Mouse (Mus musculus): ENCODE measurements around the gene Ctf1. TPM values are rescaled to one million over a fixed set of nuclear protein-coding genes. Genes with fewer than 3 reads are reported as not detected.
A peak's percentile ranks its signal among the peaks of the same experiment; 100 is the strongest.

Ctf1 gene
- polyA plus RNA-seq, 1 experiment from 2014 or later, result 3.6 TPM

DNA sequence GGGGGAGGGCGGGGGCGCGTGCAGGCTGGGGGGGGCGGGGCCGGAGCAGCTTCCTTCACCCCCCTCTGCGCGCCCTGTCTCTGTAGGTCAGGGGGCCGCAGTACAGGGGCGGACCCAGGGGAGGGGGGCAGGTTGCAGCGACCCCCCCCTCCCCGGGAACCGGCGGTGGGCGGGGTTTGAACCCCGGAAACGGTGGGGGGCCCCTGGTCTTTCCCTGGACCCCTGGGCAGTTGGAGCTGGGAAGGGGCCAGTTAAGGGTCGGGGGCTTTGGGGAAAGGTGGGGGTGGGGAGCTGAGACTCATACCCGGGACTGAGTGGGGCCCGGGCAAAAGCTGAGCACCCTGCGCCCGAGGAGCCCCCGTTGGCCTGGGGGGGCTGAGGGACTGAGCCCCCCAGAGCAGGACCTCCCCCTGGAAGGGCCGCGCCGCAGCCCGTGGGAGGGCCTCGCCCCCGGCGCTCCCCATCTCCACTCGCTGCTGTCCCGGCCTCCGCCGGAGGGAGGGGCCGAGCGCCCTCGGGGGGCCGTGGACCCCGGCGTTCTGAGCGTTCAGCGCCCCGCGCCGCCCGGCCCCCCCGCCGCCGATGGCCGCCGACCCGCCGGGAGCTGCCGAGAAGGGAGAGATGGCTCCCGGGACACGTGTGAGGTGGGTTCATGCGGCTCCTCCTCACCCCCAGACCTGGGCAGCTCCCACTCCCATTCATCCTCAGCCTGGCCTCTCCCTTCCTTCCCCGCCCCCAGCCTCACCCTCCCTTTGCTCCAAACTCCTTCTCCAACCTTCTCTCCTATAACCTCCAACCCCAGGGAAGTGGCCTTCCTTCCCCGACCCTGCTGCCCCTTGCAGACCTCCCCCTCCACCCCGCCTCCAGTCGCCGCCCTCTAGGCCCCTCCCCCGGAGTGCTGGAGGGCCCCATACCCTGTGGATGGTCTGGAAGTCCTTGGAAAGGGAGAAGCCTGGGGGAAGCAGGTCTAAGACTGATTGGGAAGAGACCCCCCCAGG is 34.3 kb downstream of the Ctf1 start:
- WGBS (ENCODE audit: insufficient replicate concordance), result 2% methylated on average over 50 of the region's 62 CpGs
- Histone ChIP-seq H3K4me1 (peaks cover 32% of the 10 kb centered on the region), H3K4me2 (peak overlapping the region; percentile 97), H3K9me3 (replicated peaks) (no peaks in the 10 kb centered on the region), H3K9ac (peak overlapping the region; percentile 67), H3K4me3 (peak overlapping the region; percentile 77), H3K36me3 (peaks cover 39% of the 10 kb centered on the region), H3K27ac (peak overlapping the region; percentile 75), H3K27me3 (replicated peaks) (no peaks in the 10 kb centered on the region)
- peak; percentile 13 for ATAC-seq

DNA sequence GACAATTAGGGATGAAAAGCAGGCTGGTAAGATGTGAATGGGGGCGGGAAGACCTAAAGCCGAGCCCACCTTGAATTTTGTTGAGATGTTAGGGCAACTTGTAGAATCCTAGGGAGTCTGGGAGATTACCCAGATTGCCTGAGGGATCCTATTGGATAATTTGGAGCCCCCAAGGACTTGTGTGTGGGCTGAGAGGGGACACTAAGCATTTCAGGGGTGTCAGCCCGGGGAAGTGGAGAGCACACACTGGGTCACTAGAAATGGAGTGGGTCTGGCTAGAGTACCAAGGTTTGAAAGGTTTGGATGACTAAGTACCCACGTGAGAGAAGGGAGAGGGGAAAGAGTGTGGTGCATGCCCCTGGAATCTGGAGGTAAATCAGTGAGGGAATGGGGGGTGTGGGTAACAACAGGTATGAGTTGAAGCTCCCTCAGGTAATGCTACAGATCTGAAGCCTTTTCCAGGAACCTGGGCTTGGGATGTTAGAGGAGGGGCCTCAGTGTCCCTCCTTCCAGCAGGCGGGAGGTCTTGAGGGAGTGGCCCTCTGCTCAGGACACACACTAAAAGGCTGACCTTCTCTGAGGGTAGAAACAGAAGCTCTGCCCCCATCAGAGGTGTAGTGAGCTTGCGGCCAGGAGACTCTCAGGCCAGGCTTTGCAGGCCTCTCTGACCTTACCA is 35.2 kb downstream of the Ctf1 start:
- Histone ChIP-seq H3K9me3 (replicated peaks) (no peaks in the 10 kb centered on the region), H3K9ac (no peak overlapping the region), H3K4me3 (peak overlapping the region; percentile 77), H3K4me1 (peaks cover 32% of the 10 kb centered on the region), H3K36me3 (peaks cover 48% of the 10 kb centered on the region), H3K27ac (peak overlapping the region; percentile 75; the same call in 1 of the 2 replicates), H3K4me2 (peak overlapping the region; percentile 97), H3K27me3 (replicated peaks) (no peaks in the 10 kb centered on the region)
- no peak for ATAC-seq
- WGBS (ENCODE audit: insufficient replicate concordance), result 65% methylated on average over 6 of the region's 6 CpGs

DNA sequence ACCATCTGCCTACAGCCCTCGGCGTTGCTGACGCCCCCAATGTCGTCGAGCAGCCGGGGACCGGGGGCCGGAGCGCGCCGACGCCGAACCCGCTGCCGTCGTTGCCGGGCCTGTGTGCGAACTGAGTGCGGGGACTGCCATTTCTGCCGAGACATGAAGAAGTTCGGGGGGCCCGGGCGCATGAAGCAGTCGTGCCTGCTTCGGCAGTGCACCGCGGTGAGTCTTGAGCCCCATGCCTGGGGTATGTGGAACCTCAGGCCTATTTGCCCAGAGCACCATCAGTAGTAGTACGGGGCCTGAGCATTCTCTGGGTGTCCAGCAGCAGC is 35.7 kb downstream of the Ctf1 start:
- Histone ChIP-seq H3K36me3 (peaks cover 53% of the 10 kb centered on the region), H3K9ac (no peak overlapping the region), H3K27me3 (replicated peaks) (no peaks in the 10 kb centered on the region), H3K9me3 (replicated peaks) (no peaks in the 10 kb centered on the region), H3K4me2 (no peak overlapping the region), H3K27ac (no peak overlapping the region), H3K4me1 (peaks cover 32% of the 10 kb centered on the region), H3K4me3 (no peak overlapping the region)
- 93% methylated on average over 28 of the region's 28 CpGs for WGBS (ENCODE audit: insufficient replicate concordance)
- no peak for ATAC-seq

DNA sequence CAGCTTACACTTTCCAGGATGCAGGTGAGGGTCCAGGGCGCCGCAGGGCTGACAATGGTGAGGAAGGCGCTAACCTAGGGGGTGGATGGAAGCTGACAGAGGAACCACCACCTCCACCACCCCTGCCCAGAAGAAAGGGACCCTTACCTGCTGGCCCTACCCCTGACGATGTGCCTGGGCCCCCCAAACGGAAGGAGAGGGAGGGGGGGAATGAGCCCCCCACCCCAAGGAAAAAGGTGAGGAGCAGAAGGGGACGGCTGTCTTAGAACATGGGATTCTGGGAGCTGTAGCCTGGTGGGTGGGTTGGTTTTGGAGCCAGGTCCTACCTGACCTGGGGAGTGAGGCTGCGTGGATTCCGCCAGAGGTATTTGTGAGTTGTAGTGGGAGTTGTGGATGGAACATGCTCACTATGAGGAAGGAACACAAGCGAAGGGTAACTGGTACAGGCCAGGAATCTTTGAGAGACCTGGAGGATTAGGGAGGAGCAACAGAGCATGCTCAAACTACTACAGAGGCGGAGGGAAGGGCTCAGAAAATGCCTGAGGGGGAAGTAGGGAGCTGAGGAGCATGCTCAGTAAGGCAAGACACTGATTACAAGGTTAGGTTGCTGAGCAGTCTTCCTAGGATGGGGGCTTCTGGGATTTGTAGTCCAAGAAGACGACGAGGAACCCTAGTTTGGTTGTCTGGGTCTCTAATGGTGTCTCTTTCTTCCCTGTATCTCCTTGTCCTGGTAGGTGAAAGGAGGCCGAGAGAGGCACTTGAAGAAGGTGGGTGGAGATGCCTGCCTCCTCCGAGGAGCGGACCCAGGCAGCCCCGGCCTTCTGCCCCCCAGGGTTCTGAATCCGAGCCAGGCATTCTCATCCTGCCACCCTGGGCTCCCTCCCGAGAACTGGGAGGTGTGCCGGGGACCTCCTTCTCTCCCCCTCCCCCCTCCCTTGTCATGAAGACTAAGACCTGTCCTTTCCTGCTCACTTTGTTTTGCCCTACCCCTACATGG is 37.9 kb downstream of the Ctf1 start:
- WGBS (ENCODE audit: insufficient replicate concordance), result 84% methylated on average over 19 of the region's 19 CpGs
- Histone ChIP-seq H3K4me1 (peaks cover 21% of the 10 kb centered on the region), H3K4me2 (no peak overlapping the region), H3K36me3 (peaks cover 72% of the 10 kb centered on the region), H3K27ac (no peak overlapping the region), H3K9me3 (replicated peaks) (no peaks in the 10 kb centered on the region), H3K4me3 (no peak overlapping the region), H3K9ac (no peak overlapping the region), H3K27me3 (replicated peaks) (no peaks in the 10 kb centered on the region)
- ATAC-seq, result no peak

DNA sequence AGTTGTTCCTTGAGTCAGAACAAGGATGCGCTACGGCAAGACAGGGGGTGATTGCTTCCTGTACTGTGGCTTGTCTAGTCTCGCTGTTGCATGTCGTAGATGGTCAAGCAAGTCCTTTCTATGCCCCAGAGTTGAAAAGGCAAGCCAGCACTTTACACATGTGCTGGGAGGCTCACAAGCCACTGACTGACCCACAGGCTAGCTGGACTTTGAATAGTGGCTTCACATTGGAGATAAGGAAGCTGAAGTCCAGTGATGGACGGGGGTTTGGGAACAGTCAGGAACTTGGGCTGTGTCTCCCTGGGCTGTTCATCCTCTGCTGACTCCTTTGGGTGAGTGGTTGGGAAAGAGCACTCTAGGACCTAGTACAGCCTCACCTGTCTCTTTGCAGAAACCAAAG is 39.1 kb downstream of the Ctf1 start:
- Histone ChIP-seq H3K27ac (no peak overlapping the region), H3K9ac (no peak overlapping the region), H3K36me3 (peaks cover 76% of the 10 kb centered on the region), H3K4me2 (no peak overlapping the region), H3K27me3 (replicated peaks) (no peaks in the 10 kb centered on the region), H3K4me1 (peaks cover 15% of the 10 kb centered on the region), H3K9me3 (replicated peaks) (no peaks in the 10 kb centered on the region), H3K4me3 (no peak overlapping the region)
- ATAC-seq, result no peak
- WGBS (ENCODE audit: insufficient replicate concordance), result 81% methylated on average over 5 of the region's 5 CpGs

DNA sequence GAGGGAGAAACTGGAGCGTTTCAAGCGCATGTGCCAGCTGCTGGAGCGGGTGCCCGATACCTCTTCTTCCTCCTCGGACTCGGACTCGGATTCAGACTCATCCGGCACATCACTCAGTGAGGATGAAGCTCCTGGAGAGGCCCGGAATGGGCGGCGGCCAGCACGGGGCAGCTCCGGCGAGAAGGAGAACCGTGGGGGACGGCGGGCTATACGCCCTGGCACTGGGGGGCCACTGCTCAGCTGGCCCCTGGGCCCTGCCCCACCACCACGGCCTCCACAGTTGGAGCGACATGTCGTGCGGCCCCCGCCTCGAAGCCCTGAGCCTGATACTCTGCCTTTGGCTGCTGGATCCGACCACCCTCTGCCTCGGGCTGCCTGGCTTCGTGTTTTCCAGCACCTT is 39.5 kb downstream of the Ctf1 start:
- no peak overlapping the region for H3K9ac ChIP-seq
- peaks cover 11% of the 10 kb centered on the region for H3K4me1 ChIP-seq
- 85% methylated on average over 27 of the region's 27 CpGs for WGBS (ENCODE audit: insufficient replicate concordance)
- no peaks in the 10 kb centered on the region for H3K27me3 ChIP-seq (replicated peaks)
- no peaks in the 10 kb centered on the region for H3K9me3 ChIP-seq (replicated peaks)
- H3K27ac ChIP-seq, result no peak overlapping the region
- no peak for ATAC-seq
- H3K4me3 ChIP-seq, result no peak overlapping the region
- peaks cover 80% of the 10 kb centered on the region for H3K36me3 ChIP-seq
- H3K4me2 ChIP-seq, result no peak overlapping the region

DNA sequence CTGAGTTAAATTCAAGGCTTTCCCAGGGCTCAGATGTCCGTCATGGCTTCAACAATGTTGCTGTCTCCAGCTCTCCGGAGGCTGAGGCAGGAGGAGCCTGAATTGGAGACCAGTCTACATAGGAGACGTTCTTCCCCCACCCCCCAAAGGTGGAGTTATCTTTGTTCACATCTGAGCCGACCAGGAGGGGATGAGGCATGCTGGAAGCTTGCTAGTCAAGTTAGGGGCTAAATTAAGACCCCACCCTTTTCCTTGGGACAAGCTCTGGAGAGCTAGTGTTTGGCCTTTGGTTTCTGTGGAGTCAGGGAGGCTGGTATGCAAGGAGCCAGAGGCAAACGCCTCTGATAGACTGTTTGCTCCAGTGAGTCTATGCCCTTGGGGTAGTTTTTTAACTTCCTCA is 40.6 kb downstream of the Ctf1 start:
- 0 out of 2 replicates have a peak, but pooled peaks cover 2% of the 10 kb centered on the region for H3K4me1 ChIP-seq
- peaks cover 87% of the 10 kb centered on the region for H3K36me3 ChIP-seq
- no peak for ATAC-seq
- 52% methylated on average over 5 of the region's 5 CpGs for whole genome bisulfite sequencing (ENCODE audit: insufficient replicate concordance)
- no peaks in the 10 kb centered on the region for H3K9me3 ChIP-seq (replicated peaks)
- no peak overlapping the region for H3K4me2 ChIP-seq
- H3K27ac ChIP-seq, result no peak overlapping the region
- no peak overlapping the region for H3K9ac ChIP-seq
- H3K4me3 ChIP-seq, result no peak overlapping the region
- no peaks in the 10 kb centered on the region for H3K27me3 ChIP-seq (replicated peaks)

DNA sequence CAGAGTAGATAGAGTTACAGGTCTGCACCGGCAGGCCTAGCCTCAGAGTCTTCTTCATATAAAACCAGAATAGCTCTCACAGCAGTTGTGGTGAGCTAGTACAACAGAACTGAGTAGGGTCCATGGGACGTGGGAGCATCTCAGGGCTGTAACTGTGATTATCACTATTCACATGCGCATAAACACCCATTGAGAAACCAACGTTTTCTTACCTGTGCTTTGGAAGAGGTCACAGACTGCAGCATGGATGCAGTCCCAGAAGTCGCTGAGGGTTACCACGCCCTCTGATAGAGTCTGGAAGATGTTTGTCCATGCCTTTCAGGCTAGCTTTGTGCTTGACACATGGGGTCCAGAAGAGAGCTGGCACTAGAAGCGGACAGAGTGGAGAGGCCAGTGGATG is 41.2 kb downstream of the Ctf1 start:
- WGBS (ENCODE audit: insufficient replicate concordance), result 76% methylated on average over 7 of the region's 7 CpGs
- Histone ChIP-seq H3K4me2 (no peak overlapping the region), H3K9me3 (replicated peaks) (no peaks in the 10 kb centered on the region), H3K27ac (no peak overlapping the region), H3K9ac (no peak overlapping the region), H3K4me3 (no peak overlapping the region), H3K27me3 (replicated peaks) (no peaks in the 10 kb centered on the region), H3K36me3 (peaks cover 81% of the 10 kb centered on the region), H3K4me1 (no peaks in the 10 kb centered on the region)
- ATAC-seq, result no peak

DNA sequence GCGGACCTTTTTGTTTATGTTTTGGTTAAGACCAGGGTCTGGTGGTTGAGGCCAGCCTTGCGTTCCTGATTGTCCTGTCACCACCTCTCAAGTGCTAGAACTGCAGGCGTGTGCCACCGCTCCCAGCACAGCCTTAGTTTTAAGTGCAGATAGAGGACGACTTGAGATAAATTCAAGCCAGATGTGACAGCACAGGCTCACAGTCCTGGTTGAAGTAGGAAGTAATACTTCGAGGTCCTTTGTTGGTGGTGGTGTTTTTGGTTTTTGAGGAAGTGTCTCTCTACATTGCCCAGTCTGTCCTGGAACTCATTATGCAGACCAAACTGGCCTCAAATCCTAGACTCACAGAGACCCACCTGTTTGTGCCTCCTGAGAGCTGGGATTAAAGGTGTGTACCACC is 47.2 kb downstream of the Ctf1 start:
- peak overlapping the region; percentile 7; the same call in 1 of the 2 replicates for H3K27ac ChIP-seq
- H3K4me1 ChIP-seq, result peaks cover 17% of the 10 kb centered on the region
- H3K27me3 ChIP-seq (replicated peaks), result no peaks in the 10 kb centered on the region
- H3K4me2 ChIP-seq, result no peak overlapping the region
- H3K36me3 ChIP-seq, result peaks cover 51% of the 10 kb centered on the region
- H3K9ac ChIP-seq, result 0 out of 2 replicates have a peak overlapping the region, but pooled peaks have one; percentile 9
- WGBS (ENCODE audit: insufficient replicate concordance), result 27% methylated on average over 6 of the region's 6 CpGs
- no peaks in the 10 kb centered on the region for H3K9me3 ChIP-seq (replicated peaks)
- no peak for ATAC-seq
- H3K4me3 ChIP-seq, result no peak overlapping the region

DNA sequence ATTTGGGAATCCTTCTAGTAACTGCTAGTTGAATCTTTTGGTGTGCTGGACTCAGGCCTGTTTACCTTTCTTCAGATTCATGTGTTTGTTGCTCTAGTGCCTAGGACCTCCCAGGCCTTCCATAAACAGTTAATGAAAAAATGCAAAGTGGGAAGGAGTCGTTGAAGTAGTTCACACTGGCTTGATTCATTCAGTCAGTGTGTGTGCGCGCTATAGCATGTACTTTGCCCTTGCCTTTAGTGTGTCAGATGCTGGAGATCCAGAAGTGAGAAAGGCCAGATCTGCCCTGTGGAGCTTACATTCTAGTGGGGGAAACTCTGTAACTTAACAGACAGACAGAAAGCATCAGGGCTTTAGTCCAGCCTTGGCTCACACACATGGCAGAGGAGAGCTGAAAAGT is 47.9 kb downstream of the Ctf1 start:
- H3K9me3 ChIP-seq (replicated peaks), result no peaks in the 10 kb centered on the region
- H3K4me2 ChIP-seq, result no peak overlapping the region
- peaks cover 49% of the 10 kb centered on the region for H3K36me3 ChIP-seq
- H3K9ac ChIP-seq, result no peak overlapping the region
- 80% methylated on average over 3 of the region's 3 CpGs for WGBS (ENCODE audit: insufficient replicate concordance)
- H3K27ac ChIP-seq, result no peak overlapping the region
- no peak overlapping the region for H3K4me3 ChIP-seq
- H3K4me1 ChIP-seq, result peaks cover 20% of the 10 kb centered on the region
- H3K27me3 ChIP-seq (replicated peaks), result no peaks in the 10 kb centered on the region
- no peak for ATAC-seq

DNA sequence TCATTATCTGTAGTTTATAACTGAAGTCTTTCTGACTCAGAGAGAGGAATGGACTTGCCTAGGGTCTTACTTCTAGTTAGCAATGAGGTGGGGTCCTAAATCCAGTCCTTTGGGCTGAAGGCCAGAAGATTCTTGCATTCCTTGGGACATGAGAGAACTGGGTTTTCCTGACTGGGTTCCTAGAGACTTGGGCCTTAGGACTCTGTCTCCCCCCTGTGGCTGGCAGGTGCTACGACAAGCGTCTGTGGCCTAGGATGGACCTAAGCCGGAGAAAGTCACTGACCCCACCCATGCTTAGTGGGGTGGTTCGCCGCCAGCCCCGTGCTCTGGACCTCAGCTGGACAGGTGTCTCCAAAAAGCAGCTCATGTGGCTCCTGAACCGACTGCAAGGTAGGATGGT is 48.5 kb downstream of the Ctf1 start:
- WGBS (ENCODE audit: insufficient replicate concordance), result 19% methylated on average over 7 of the region's 7 CpGs
- ATAC-seq, result peak; percentile 59; the same call in 1 of the 2 replicates
- Histone ChIP-seq H3K27me3 (replicated peaks) (no peaks in the 10 kb centered on the region), H3K9ac (no peak overlapping the region), H3K4me2 (no peak overlapping the region), H3K4me1 (peaks cover 26% of the 10 kb centered on the region), H3K36me3 (peaks cover 55% of the 10 kb centered on the region), H3K4me3 (no peak overlapping the region), H3K27ac (no peak overlapping the region), H3K9me3 (replicated peaks) (no peaks in the 10 kb centered on the region)

All from liver, embryonic 12.5 days (tissue).